Mouse (Mus musculus): ENCODE measurements at regions not wholly inside any gene's neighbourhood (a gene's known extent, or its start where the extent isn't known, plus 50 kb on each side); places are given as distances from the start of the nearest gene placed in this dataset.
"Not testable (repeated sequence)": the region's sequence is repeated elsewhere in the genome, so short reads cannot be mapped to it uniquely, and the experiment has no call there.

DNA sequence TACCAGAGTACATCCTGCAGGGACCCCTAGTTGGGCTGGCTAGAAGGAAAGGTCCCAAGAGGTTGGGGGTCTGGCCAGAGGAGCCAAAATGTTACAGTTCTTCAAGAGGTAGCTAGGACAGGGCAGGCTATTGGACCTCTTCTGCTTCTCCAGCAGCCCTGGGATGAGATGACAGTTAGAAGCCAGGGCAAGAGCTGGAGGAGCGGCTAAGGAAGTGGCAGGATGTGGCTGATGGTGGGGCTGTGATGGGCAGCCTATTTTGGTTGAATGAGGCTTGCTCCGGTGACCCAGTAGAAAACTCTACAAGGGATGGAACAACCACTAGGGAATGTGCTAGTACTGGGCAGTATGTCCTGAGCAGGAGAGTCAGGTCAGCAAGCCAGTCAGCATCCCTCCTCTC is 82.8 kb downstream of the Ddx11 start:
- Histone ChIP-seq H3K27ac (replicated peaks) (no peak overlapping the region), H3K27me3 (no peaks in the 10 kb centered on the region), H3K9me3 (no peaks in the 10 kb centered on the region; the same call in 1 of the 2 replicates), H3K9ac (replicated peaks) (no peak overlapping the region), H3K4me2 (replicated peaks) (no peak overlapping the region), H3K4me1 (no peaks in the 10 kb centered on the region), H3K36me3 (no peaks in the 10 kb centered on the region), H3K4me3 (no peak overlapping the region)
- 79% methylated on average over 2 of the region's 2 CpGs for WGBS
- no peak for ATAC-seq (ENCODE audit: low FRiP score, low read depth)

DNA sequence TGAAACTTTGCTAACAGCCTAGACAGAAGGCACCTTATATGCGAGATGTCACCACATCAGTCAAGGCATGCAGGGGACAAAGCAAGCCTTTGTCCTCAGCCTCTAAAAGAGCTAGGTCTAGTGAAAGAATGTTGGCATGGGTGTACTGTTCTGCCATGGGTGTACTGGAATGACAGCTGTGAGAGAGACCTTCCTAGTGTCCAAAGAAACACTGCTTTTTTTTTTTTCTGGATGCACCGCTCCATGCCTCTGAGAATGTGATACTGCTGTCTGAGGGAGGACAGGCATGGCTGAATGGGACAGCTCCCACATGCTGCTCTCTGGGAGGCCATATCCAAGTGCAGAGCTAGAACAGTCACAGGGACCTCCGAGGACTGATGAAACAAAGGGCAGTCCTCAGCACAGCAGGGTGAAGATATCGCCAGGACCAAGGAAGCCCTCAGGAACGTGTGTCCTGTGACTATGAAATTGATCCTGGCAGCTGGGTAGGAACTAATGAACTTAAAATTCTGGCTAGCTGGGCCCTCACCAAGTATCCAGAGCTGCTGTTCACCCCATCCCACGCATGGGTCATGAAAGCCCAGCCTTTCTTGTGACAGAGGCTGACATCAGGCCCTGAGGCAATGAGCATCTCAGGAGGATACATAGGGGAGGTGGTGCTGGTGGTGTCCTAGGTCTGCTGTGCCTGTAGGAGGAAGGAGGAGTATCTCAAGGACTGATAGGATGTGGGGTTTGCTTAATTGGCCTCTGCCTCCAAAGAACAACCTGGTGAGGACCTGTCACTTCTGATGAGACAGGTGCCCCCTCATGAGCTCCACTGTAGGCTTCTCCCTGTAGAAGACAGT is 84.6 kb downstream of the Ddx11 start:
- not testable (repeated sequence) for H3K9me3 ChIP-seq; H3K9ac ChIP-seq (replicated peaks); H3K36me3 ChIP-seq; H3K27ac ChIP-seq (replicated peaks); H3K4me2 ChIP-seq (replicated peaks); H3K4me1 ChIP-seq; ATAC-seq (ENCODE audit: low FRiP score, low read depth); H3K4me3 ChIP-seq; H3K27me3 ChIP-seq
- WGBS: 78% methylated on average over 6 of the region's 6 CpGs

DNA sequence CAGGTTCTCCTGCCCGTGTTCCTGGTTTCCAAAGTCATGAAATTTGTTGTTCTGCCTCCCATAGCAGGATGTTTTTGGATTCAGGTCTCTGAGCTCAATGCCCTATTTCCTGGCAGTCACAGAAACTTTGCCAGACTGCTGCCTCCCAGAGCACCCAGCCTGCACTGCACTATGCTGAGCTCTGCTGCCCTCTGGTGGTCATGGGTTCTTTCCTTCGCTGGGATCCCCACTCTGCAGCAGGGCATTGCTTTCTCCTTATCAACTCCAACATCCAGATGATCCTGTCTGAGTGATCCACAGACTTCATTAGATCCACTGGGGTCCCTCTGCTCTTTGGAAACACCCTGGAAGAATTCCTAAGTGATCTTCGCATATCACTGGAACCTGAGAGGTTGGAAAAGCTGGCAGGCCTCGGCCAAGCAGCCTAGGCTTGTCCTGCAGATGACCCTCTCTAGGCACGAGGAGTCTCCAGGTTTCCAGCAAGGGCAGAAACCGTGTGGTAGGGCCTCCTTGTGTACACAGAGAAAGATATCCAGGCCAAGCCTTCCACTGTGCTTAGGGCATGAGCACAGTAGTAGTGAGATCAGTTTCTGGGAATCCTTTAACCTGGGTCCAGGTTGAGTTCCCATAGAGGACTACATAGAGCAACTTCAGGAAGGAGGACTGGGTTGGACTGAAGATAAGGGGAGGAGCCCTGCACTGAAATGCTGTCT is 85.6 kb downstream of the Ddx11 start:
- H3K9me3 ChIP-seq; H3K4me3 ChIP-seq; H3K27ac ChIP-seq (replicated peaks); H3K27me3 ChIP-seq; H3K9ac ChIP-seq (replicated peaks); H3K4me2 ChIP-seq (replicated peaks); H3K36me3 ChIP-seq; H3K4me1 ChIP-seq: not testable (repeated sequence)
- peak; percentile 60; the same call in 1 of the 2 replicates for ATAC-seq (ENCODE audit: low FRiP score, low read depth)
- 39% methylated on average over 3 of the region's 6 CpGs for WGBS

DNA sequence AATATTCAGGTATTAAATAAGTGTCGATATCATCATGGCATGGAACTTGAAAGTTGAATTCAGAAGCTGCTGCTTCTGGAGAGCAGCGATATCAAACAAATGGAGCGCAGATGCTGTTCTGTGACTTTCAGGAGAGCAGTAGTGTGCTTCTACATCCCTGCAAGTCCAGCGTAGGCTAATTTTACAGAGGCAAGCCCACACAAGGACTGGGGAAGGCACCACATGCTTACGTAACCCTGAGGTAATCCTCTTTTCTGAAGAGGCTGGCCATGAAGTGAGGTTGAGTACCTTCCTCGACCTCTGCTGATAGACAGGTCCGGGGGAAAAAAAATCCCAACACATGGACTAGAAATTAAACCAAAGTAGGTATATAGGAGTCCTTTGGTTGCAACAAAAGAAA is 88.2 kb downstream of the Ddx11 start:
- Histone ChIP-seq H3K9ac (replicated peaks) (no peak overlapping the region), H3K36me3 (no peaks in the 10 kb centered on the region), H3K4me2 (replicated peaks) (no peak overlapping the region), H3K27me3 (no peaks in the 10 kb centered on the region), H3K27ac (replicated peaks) (no peak overlapping the region), H3K4me1 (no peaks in the 10 kb centered on the region), H3K9me3 (no peaks in the 10 kb centered on the region), H3K4me3 (no peak overlapping the region)
- no peak for ATAC-seq (ENCODE audit: low FRiP score, low read depth)
- 85% methylated on average over 7 of the region's 7 CpGs for WGBS

DNA sequence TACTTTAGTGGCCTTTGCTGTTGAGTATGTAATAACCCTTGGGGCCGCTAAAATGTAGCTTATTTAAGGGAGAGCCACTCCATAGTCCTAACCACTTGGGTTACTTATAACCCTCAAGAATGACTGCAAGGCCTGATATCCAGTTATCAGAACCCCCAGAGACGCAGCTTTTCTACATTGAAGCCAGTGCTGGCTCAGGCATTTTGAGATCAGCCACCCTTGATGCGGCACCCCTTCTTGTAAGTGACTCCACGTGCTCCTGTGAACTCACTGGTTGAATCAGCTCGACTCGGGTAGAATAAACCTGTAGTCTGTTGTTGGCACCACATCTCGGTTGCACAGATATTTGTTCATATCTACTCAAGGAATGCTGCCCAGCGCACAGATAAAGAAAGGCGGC is 89.3 kb downstream of the Ddx11 start:
- no peaks in the 10 kb centered on the region for H3K9me3 ChIP-seq
- H3K36me3 ChIP-seq: no peaks in the 10 kb centered on the region
- H3K27me3 ChIP-seq: no peaks in the 10 kb centered on the region
- no peaks in the 10 kb centered on the region for H3K4me1 ChIP-seq
- H3K27ac ChIP-seq (replicated peaks): no peak overlapping the region
- H3K4me3 ChIP-seq: no peak overlapping the region
- WGBS: 90% methylated on average over 9 of the region's 9 CpGs
- ATAC-seq (ENCODE audit: low FRiP score, low read depth): no peak
- no peak overlapping the region for H3K9ac ChIP-seq (replicated peaks)
- no peak overlapping the region for H3K4me2 ChIP-seq (replicated peaks)

DNA sequence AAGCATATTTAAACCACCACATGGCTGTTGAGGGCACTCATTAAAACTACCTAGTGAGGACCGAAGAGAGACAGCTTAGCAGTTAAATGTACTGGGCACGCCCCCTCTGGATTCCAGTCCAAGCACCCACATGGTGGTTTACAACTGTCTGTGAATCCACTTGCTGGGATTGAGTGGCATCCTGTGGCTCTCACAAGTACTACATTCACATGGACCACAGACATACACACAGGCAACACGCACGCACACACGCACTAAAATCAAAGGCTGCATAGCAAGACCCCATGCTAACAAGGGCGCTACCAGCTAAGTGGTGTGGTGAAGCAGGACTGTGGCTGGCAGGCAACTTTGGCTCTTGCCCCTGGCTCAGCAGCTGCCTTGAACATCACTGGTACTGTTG is 95.0 kb downstream of the Ddx11 start:
- Histone ChIP-seq H3K4me3 (no peak overlapping the region), H3K27me3 (no peaks in the 10 kb centered on the region), H3K4me1 (no peaks in the 10 kb centered on the region), H3K9me3 (no peaks in the 10 kb centered on the region), H3K4me2 (replicated peaks) (no peak overlapping the region), H3K9ac (replicated peaks) (no peak overlapping the region), H3K36me3 (no peaks in the 10 kb centered on the region), H3K27ac (replicated peaks) (no peak overlapping the region)
- 94% methylated on average over 6 of the region's 6 CpGs for WGBS
- no peak for ATAC-seq (ENCODE audit: low FRiP score, low read depth)

DNA sequence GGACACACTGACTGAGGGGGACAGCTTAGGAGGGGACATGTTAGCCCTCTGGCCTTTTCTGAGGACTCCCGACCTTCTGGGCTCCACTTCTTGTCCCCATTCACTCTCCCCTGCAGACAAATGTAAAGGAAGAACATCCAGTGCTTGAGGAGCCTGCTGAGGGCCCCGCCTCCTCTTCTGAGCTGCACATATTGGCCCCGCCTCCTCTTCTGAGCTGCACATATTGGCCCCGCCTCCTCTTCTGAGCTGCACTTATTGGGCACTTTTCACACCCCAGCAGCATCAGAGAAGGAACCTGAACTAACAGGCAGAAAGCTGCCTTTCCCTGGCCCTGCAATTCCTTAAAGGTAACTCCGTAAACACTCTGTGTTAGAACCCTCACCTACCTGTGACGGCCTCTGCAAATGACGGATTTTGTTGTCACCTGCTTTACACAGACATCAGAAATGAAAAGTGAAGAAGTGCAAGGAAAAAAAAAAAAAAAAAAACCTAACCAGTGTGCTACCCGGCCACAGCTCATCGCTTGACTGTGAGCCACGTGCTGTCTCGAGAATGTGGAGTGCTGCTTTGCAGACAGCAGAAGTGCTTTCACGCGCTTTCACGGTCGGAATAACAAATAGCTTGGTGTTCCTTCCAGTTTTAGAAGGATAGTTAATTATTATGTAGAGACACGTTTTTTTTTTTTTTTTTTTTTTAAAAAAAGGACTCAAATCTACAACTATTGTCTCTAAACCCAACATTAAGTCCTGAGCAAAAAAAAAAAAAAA is 96.5 kb downstream of the Ddx11 start:
- Histone ChIP-seq H3K27ac (replicated peaks) (no peak overlapping the region), H3K4me1 (no peaks in the 10 kb centered on the region), H3K36me3 (no peaks in the 10 kb centered on the region), H3K27me3 (no peaks in the 10 kb centered on the region), H3K4me3 (no peak overlapping the region), H3K9me3 (no peaks in the 10 kb centered on the region), H3K9ac (replicated peaks) (no peak overlapping the region), H3K4me2 (replicated peaks) (no peak overlapping the region)
- 65% methylated on average over 16 of the region's 16 CpGs for WGBS
- ATAC-seq (ENCODE audit: low FRiP score, low read depth): no peak

DNA sequence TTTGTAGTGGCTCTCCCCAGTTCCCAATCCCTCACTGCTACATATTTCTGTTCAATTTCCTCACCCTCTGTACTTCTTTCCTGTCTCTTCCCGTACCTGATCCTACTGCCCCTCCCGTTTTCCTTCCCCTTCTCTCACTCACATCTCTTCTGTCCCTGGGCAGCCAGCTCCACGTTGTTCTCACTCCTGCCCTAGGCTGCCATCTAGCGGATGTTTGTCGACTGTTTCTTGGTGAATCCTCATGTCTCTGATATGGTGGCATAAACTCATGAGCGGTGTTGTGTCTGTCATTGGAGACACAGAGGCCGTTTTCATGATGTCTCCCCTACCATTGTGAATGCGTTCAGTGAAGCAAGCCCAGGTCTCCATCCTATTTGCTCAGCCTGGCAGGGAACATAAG is 97.9 kb downstream of the Ddx11 start:
- H3K9ac ChIP-seq (replicated peaks): no peak overlapping the region
- 10% methylated on average over 8 of the region's 8 CpGs for WGBS
- no peak overlapping the region for H3K4me2 ChIP-seq (replicated peaks)
- no peak overlapping the region for H3K4me3 ChIP-seq
- no peak overlapping the region for H3K27ac ChIP-seq (replicated peaks)
- H3K27me3 ChIP-seq: no peaks in the 10 kb centered on the region
- no peaks in the 10 kb centered on the region for H3K4me1 ChIP-seq
- no peaks in the 10 kb centered on the region for H3K36me3 ChIP-seq
- ATAC-seq (ENCODE audit: low FRiP score, low read depth): no peak
- no peaks in the 10 kb centered on the region for H3K9me3 ChIP-seq

DNA sequence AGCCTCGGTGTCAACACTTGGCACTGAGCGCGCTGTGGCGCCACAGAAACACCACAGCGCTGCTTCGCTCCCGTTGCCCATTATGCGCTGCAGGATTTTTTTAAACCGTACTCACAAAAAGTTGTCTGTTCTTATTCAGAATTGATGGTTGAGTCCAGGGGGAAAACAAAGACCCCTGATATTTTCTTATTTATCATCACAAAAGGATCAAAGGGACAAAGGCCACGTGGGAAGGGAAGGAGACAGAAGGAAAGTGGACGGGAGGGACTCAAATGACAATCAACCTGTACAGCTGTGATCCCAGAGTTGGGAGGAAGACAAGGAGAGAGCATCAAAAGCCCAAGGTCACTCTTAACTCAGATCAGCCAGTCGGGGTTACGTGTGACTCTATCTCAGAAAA is 100.4 kb downstream of the Ddx11 start:
- no peak overlapping the region for H3K9ac ChIP-seq (replicated peaks)
- no peak overlapping the region for H3K4me3 ChIP-seq
- 77% methylated on average over 13 of the region's 13 CpGs for WGBS
- no peaks in the 10 kb centered on the region for H3K9me3 ChIP-seq
- H3K4me2 ChIP-seq (replicated peaks): no peak overlapping the region
- no peak overlapping the region for H3K27ac ChIP-seq (replicated peaks)
- H3K27me3 ChIP-seq: no peaks in the 10 kb centered on the region
- no peaks in the 10 kb centered on the region for H3K4me1 ChIP-seq
- H3K36me3 ChIP-seq: no peaks in the 10 kb centered on the region
- no peak for ATAC-seq (ENCODE audit: low FRiP score, low read depth)

DNA sequence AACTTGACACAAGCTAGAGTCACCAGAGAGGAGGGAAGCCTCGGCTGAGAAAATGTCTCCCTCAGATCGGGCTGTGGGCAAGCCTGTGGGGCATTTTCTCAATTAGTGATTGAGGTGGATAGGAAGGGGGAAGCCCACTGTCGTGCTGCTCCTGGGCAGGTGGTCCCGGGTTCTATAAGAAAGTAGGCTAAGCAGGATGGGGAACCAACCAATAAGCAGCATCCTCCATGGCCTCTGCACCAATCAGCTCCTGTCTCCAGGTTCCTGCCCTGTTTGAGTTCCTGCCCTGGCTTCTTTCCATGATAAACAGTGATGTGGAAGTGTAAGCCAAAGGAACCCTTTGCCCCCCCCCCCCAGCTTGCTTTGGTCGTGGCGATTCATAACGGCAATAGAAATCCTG is 100.9 kb downstream of the Ddx11 start:
- ATAC-seq (ENCODE audit: low FRiP score, low read depth): no peak
- 72% methylated on average over 7 of the region's 7 CpGs for WGBS
- Histone ChIP-seq H3K27ac (replicated peaks) (no peak overlapping the region), H3K4me2 (replicated peaks) (no peak overlapping the region), H3K9ac (replicated peaks) (no peak overlapping the region), H3K4me1 (no peaks in the 10 kb centered on the region), H3K4me3 (no peak overlapping the region), H3K9me3 (no peaks in the 10 kb centered on the region), H3K27me3 (no peaks in the 10 kb centered on the region), H3K36me3 (no peaks in the 10 kb centered on the region)

DNA sequence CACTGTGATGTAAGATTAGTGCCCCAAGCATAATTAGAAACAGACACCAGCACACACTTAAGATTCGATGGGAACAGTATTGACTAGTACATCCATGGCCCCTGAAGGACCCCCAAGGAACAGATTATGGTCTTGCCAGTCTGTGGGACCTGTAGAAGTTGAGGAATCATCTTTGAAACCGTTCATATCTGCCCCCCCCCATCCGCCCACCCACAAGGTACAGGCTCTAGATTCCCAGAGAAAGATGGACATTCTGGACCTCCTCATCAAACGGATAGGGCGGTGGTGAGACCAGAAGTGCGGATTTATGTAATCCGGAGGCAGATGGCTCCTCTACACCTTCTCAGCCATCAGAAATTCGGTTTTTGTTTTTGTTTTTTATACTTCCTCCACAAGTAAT is 109.1 kb downstream of the Ddx11 start:
- H3K36me3 ChIP-seq: no peaks in the 10 kb centered on the region
- no peak for ATAC-seq (ENCODE audit: low FRiP score, low read depth)
- H3K4me1 ChIP-seq: peaks cover 10% of the 10 kb centered on the region; the same call in 1 of the 2 replicates
- no peak overlapping the region for H3K4me3 ChIP-seq
- H3K9ac ChIP-seq (replicated peaks): no peak overlapping the region
- no peaks in the 10 kb centered on the region; the same call in 1 of the 2 replicates for H3K27me3 ChIP-seq
- H3K27ac ChIP-seq (replicated peaks): no peak overlapping the region
- H3K9me3 ChIP-seq: no peaks in the 10 kb centered on the region
- no peak overlapping the region for H3K4me2 ChIP-seq (replicated peaks)
- whole genome bisulfite sequencing: 88% methylated on average over 8 of the region's 8 CpGs

DNA sequence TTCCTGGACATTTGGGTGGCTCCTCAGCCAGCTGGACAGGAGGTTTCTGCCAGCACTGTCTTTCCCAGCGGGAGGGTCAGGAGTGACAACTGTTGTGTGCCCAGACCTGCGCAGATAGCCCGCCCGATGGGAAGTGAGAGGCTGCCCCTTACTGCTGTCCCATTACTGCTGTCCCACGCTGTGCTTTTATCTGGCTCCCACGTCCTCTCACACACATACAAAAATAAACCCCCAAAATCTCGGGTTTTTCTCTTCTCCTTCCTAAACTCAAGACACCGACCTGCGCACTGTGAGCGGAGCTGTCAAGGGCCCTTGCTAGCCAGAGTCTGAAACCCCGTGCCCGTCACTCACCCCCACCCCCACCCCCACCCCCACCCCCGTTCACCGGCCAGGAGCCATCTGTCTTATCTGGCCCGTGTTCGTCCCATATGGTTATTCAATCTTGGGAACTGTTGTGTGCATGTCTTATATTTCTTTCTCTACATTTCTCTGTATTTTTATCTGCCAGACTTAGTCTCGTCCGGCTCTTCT is 109.6 kb downstream of the Ddx11 start:
- Histone ChIP-seq H3K4me3 (no peak overlapping the region), H3K27ac (replicated peaks) (no peak overlapping the region), H3K4me2 (replicated peaks) (no peak overlapping the region), H3K4me1 (peaks cover 10% of the 10 kb centered on the region; the same call in 1 of the 2 replicates), H3K36me3 (no peaks in the 10 kb centered on the region), H3K9me3 (no peaks in the 10 kb centered on the region), H3K9ac (replicated peaks) (no peak overlapping the region), H3K27me3 (no peaks in the 10 kb centered on the region; the same call in 1 of the 2 replicates)
- 71% methylated on average over 18 of the region's 18 CpGs for WGBS
- no peak for ATAC-seq (ENCODE audit: low FRiP score, low read depth)

All from midbrain, embryonic 12.5 days (tissue).